Mouse (Mus musculus): ENCODE data around the gene Mlph.

DNA sequence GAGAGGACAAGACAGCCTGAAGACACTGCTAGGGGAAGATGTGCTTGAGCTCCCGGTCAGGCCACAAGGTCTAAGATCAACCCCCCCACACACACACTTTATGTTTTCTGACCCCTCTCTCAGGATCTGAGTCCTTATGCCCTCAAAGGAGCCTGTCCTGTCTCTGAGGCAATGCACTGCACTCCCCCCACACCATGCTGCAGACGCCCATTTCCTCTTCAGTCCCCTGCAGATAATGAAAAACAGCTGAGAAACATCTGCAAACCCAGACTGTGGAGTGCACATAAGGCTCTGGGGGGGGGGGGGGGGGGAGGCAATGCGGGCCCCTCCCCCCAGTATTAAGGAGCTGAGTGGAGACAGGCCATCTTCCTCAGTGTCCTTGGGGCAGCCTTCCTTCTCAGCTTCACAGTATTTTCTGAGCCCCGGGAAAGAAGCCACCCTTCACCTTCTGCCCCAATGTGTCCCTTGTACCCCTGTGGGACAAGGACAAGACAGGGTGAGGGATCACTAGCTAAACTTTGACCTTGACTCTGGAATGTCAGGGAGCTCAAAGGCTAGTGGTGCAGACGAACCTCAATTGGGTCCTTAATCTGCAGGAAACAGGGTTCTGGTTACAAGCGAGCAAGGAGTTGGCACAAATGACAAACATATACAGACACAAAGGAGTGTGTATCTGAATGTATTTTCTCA lies 29.0 kb upstream of the Mlph start:
- TF ChIP-seq CTCF (conservative IDR thresholded peaks at IDR 0.05; ENCODE audit: low read length): no peak
- TF ChIP-seq POU5F1 (IDR thresholded peaks at IDR 0.05; ENCODE audit: borderline replicate concordance, low read length): no peak

Data from E14TG2a.4 (cell line).